Mouse (Mus musculus) midbrain, postnatal 0 days (tissue): ENCODE measurements at regions not wholly inside any gene's neighbourhood (a gene's known extent, or its start where the extent isn't known, plus 50 kb on each side); places are given as distances from the start of the nearest gene placed in this dataset.

Experiments
- ATAC-seq: fragments of 200-750 bp; cut with Nextera tagmentation; 2 replicates; pipeline ENCODE4 v1.8.0; 2017; ENCODE audit warnings: moderate number of reproducible peaks, mild to moderate bottlenecking, moderate TSS enrichment, moderate library complexity; ENCODE audit not compliant: low FRiP score
- DNase-seq: peaks from one replicate; pipeline ENCODE4 v3.0.0-alpha.2; 2015; ENCODE audit warnings: low spot score
- H3K27ac ChIP-seq: fragments of 300-500 bp; sonication (generic); 2 replicates; pipeline ENCODE4 v1.5.1; 2014; ENCODE audit warnings: low read depth, mild to moderate bottlenecking, low read length, mixed read lengths
- H3K27me3 ChIP-seq: fragments of 300-500 bp; sonication (generic); 2 replicates; pipeline ENCODE4 v1.6.1; 2014; ENCODE audit warnings: low read length, control low read depth, mixed read lengths; ENCODE audit not compliant: insufficient read depth
- H3K36me3 ChIP-seq: fragments of 300-500 bp; sonication (generic); 2 replicates; pipeline ENCODE4 v1.6.1; 2014; ENCODE audit warnings: low read length, control low read depth, mixed read lengths; ENCODE audit not compliant: insufficient read depth
- H3K4me1 ChIP-seq: fragments of 300-500 bp; sonication (generic); 2 replicates; pipeline ENCODE4 v1.6.1; 2014; ENCODE audit warnings: mild to moderate bottlenecking, control low read depth, antibody characterized with exemption, low read length, mixed read lengths; ENCODE audit not compliant: insufficient read depth
- H3K4me2 ChIP-seq: fragments of 300-500 bp; sonication (generic); 2 replicates; pipeline ENCODE4 v1.6.1; 2014; ENCODE audit warnings: low read depth, mild to moderate bottlenecking, low read length, mixed read lengths; ENCODE audit not compliant: poor library complexity, severe bottlenecking
- H3K4me3 ChIP-seq: fragments of 300-500 bp; sonication (generic); 2 replicates; pipeline ENCODE4 v1.5.1; 2014; ENCODE audit warnings: low read depth, mild to moderate bottlenecking, low read length, moderate library complexity
- H3K9ac ChIP-seq: fragments of 300-500 bp; sonication (generic); replicated peaks from 2 replicates; pipeline ENCODE4 v1.6.1; 2014; ENCODE audit warnings: mild to moderate bottlenecking, low read length, moderate library complexity, mixed read lengths; ENCODE audit not compliant: poor library complexity, severe bottlenecking
- H3K9me3 ChIP-seq: fragments of 300-500 bp; sonication (generic); 2 replicates; pipeline ENCODE4 v1.6.1; 2016; ENCODE audit warnings: low read length, control low read depth
- CTCF ChIP-seq: IDR thresholded peaks from 2 replicates; pipeline ENCODE4 v1.5.1; 2016; ENCODE audit warnings: antibody characterized with exemption, mild to moderate bottlenecking
- WGBS: fragments of 180-500 bp; shearing (Covaris S2); extraction: QIAGEN DNeasy Blood & Tissue Kit; methylation state at CpG from one replicate; pipeline ENCODE4 v1.1.7; 2014; 5-methylcytosine and 5-hydroxymethylcytosine counted together

- Histone ChIP-seq H3K4me3 (no peak overlapping the region), H3K4me2 (no peak overlapping the region), H3K27me3 (no peaks in the 10 kb centered on the region), H3K9ac (no peak overlapping the region), H3K36me3 (no peaks in the 10 kb centered on the region), H3K9me3 (no peaks in the 10 kb centered on the region), H3K27ac (no peak overlapping the region), H3K4me1 (no peaks in the 10 kb centered on the region)
- ATAC-seq (no peak), DNase-seq (no peak)
- no peak for TF ChIP-seq CTCF
- WGBS, result 4% methylated on average over 1 of the region's 1 CpGs
These were observed 57.0 kb upstream of the Acsl3 start for GRCm38 (mm10) chr1:78600666-78601065.

GRCm38 (mm10) chr1:78601568-78601967 lies 56.1 kb upstream of the Acsl3 start:
- DNase-seq (no peak), ATAC-seq (no peak)
- Histone ChIP-seq H3K4me3 (no peak overlapping the region), H3K27ac (no peak overlapping the region), H3K36me3 (no peaks in the 10 kb centered on the region), H3K4me2 (no peak overlapping the region), H3K9me3 (no peaks in the 10 kb centered on the region), H3K4me1 (no peaks in the 10 kb centered on the region), H3K27me3 (no peaks in the 10 kb centered on the region), H3K9ac (no peak overlapping the region)
- 34% methylated on average over 3 of the region's 3 CpGs for WGBS
- no peak for TF ChIP-seq CTCF

GRCm38 (mm10) chr1:78602039-78602438 lies 55.6 kb upstream of the Acsl3 start:
- no peak for TF ChIP-seq CTCF
- Histone ChIP-seq H3K4me3 (no peak overlapping the region), H3K4me1 (no peaks in the 10 kb centered on the region), H3K9me3 (no peaks in the 10 kb centered on the region), H3K9ac (no peak overlapping the region), H3K36me3 (no peaks in the 10 kb centered on the region), H3K27me3 (no peaks in the 10 kb centered on the region), H3K27ac (no peak overlapping the region), H3K4me2 (no peak overlapping the region)
- no peak for DNase-seq
- no peak for ATAC-seq
- 8% methylated on average over 3 of the region's 3 CpGs for WGBS

GRCm38 (mm10) chr1:78602885-78603284 lies 54.7 kb upstream of the Acsl3 start:
- no peak for ATAC-seq
- no peak overlapping the region for H3K4me2 ChIP-seq
- no peak overlapping the region for H3K9ac ChIP-seq
- H3K27ac ChIP-seq, result no peak overlapping the region
- no peaks in the 10 kb centered on the region for H3K27me3 ChIP-seq
- H3K9me3 ChIP-seq, result no peaks in the 10 kb centered on the region
- no peak for TF ChIP-seq CTCF
- no peaks in the 10 kb centered on the region for H3K4me1 ChIP-seq
- no peaks in the 10 kb centered on the region for H3K36me3 ChIP-seq
- DNase-seq, result no peak
- H3K4me3 ChIP-seq, result no peak overlapping the region
- WGBS, result 96% methylated on average over 3 of the region's 3 CpGs

GRCm38 (mm10) chr1:78604820-78605550 lies 52.6 kb upstream of the Acsl3 start:
- Histone ChIP-seq H3K9ac (no peak overlapping the region), H3K27ac (no peak overlapping the region), H3K4me3 (no peak overlapping the region), H3K36me3 (no peaks in the 10 kb centered on the region), H3K4me2 (no peak overlapping the region), H3K9me3 (no peaks in the 10 kb centered on the region), H3K27me3 (no peaks in the 10 kb centered on the region), H3K4me1 (no peaks in the 10 kb centered on the region)
- WGBS, result 83% methylated on average over 9 of the region's 9 CpGs
- TF ChIP-seq CTCF, result no peak
- no peak for DNase-seq
- no peak for ATAC-seq
